Mouse (Mus musculus) small intestine, adult 2 months (tissue): ENCODE data around the gene Pde4d. TPM values are rescaled to one million over a fixed set of nuclear protein-coding genes. Genes with fewer than 3 reads are reported as not detected.

ENCODE experiments used
- H3K27ac ChIP-seq: fragments of 200-500 bp; 2 replicates; pipeline ENCODE4 v1.5.1; 2012; ENCODE audit warnings: low read depth, low read length, control low read depth, inconsistent platforms; ENCODE audit not compliant: insufficient read depth
- H3K27me3 ChIP-seq: fragments of 200-500 bp; 2 replicates; pipeline ENCODE4 v1.6.1; 2012; ENCODE audit warnings: mild to moderate bottlenecking, moderate library complexity, low read length, inconsistent platforms; ENCODE audit not compliant: control insufficient read depth, insufficient read depth
- H3K36me3 ChIP-seq: fragments of 200-500 bp; 2 replicates; pipeline ENCODE4 v1.6.1; 2012; ENCODE audit warnings: mild to moderate bottlenecking, low read length, control low read depth, inconsistent platforms; ENCODE audit not compliant: control insufficient read depth, insufficient read depth
- H3K4me1 ChIP-seq: fragments of 200-500 bp; 2 replicates; pipeline ENCODE4 v1.6.1; 2012; ENCODE audit warnings: low read length, inconsistent platforms, mixed read lengths; ENCODE audit not compliant: control insufficient read depth, insufficient read depth, insufficient read length
- H3K4me3 ChIP-seq: fragments of 200-500 bp; 2 replicates; pipeline ENCODE4 v1.5.1; 2012; ENCODE audit warnings: low read depth, mild to moderate bottlenecking, control low read depth, inconsistent platforms, low read length, moderate library complexity
- CTCF ChIP-seq: fragments of 200-500 bp; IDR thresholded peaks from 2 replicates; pipeline ENCODE4 v1.5.1; 2012; ENCODE audit warnings: low read depth, mild to moderate bottlenecking, control low read depth, inconsistent platforms, low read length, moderate library complexity, mixed read lengths; ENCODE audit not compliant: insufficient replicate concordance, insufficient read length; ENCODE audit errors: extremely low read depth
- POLR2A ChIP-seq: fragments of 200-500 bp; IDR thresholded peaks from 2 replicates; pipeline ENCODE4 v1.6.1; 2012; ENCODE audit warnings: low read depth, mild to moderate bottlenecking, control low read depth, inconsistent platforms, low read length, moderate library complexity
- WGBS: fragments of 180-500 bp; shearing (Covaris S2); methylation state at CpG from one replicate; pipeline ENCODE4 v1.1.7; 2018; 5-methylcytosine and 5-hydroxymethylcytosine counted together
- polyA plus RNA-seq: library from polyadenylated mRNA; depleted of rRNA; stranded (reverse); fragments of >200 nt; gene quantifications from 2 replicates; pipeline ENCODE4 v1.2.3, GENCODE M21; 2012

Gene Pde4d
- polyA plus RNA-seq, 1 experiment = 8.4 TPM

- Histone ChIP-seq H3K36me3 (no peaks in the 10 kb centered on the region), H3K4me1 (no peaks in the 10 kb centered on the region), H3K27me3 (no peaks in the 10 kb centered on the region), H3K27ac (no peak overlapping the region), H3K4me3 (no peak overlapping the region)
- WGBS = 71% methylated on average over 3 of the region's 3 CpGs
- TF ChIP-seq POLR2A (no peak), CTCF (no peak)
Measured at GRCm38 (mm10) chr13:109539371-109539770, 1089.6 kb downstream of the Pde4d start.

GRCm38 (mm10) chr13:109544646-109545045 is 1094.9 kb downstream of the Pde4d start:
- no peak overlapping the region for H3K4me3 ChIP-seq
- TF ChIP-seq POLR2A (no peak), CTCF (no peak)
- no peak overlapping the region for H3K27ac ChIP-seq
- H3K36me3 ChIP-seq = no peaks in the 10 kb centered on the region
- no peaks in the 10 kb centered on the region for H3K27me3 ChIP-seq
- peaks cover 4% of the 10 kb centered on the region for H3K4me1 ChIP-seq
- WGBS = 66% methylated on average over 4 of the region's 4 CpGs

- 25% methylated on average over 18 of the region's 18 CpGs for WGBS
- TF ChIP-seq POLR2A = no peak
- no peak for TF ChIP-seq CTCF
- Histone ChIP-seq H3K36me3 (no peaks in the 10 kb centered on the region), H3K27ac (peak overlapping the region; percentile 76), H3K27me3 (no peaks in the 10 kb centered on the region), H3K4me3 (peak overlapping the region; percentile 96), H3K4me1 (peaks cover 4% of the 10 kb centered on the region)
Measured at GRCm38 (mm10) chr13:109546337-109546736, 1096.6 kb downstream of the Pde4d start.

GRCm38 (mm10) chr13:109547006-109547587 is 1097.3 kb downstream of the Pde4d start:
- H3K36me3 ChIP-seq = no peaks in the 10 kb centered on the region
- peaks cover 4% of the 10 kb centered on the region for H3K4me1 ChIP-seq
- H3K4me3 ChIP-seq = no peak overlapping the region
- TF ChIP-seq POLR2A (no peak), CTCF (no peak)
- WGBS = 56% methylated on average over 10 of the region's 10 CpGs
- peak overlapping the region; percentile 11; the same call in 1 of the 2 replicates for H3K27ac ChIP-seq
- H3K27me3 ChIP-seq = no peaks in the 10 kb centered on the region

GRCm38 (mm10) chr13:109547700-109548099 is 1098.0 kb downstream of the Pde4d start:
- H3K36me3 ChIP-seq = no peaks in the 10 kb centered on the region
- H3K4me1 ChIP-seq = peaks cover 4% of the 10 kb centered on the region
- H3K27ac ChIP-seq = no peak overlapping the region
- TF ChIP-seq CTCF (peak; percentile 74; the same call in 1 of the 2 replicates), POLR2A (no peak)
- 10% methylated on average over 6 of the region's 6 CpGs for WGBS
- no peaks in the 10 kb centered on the region for H3K27me3 ChIP-seq
- H3K4me3 ChIP-seq = no peak overlapping the region

GRCm38 (mm10) chr13:109548263-109548662 is 1098.5 kb downstream of the Pde4d start:
- no peaks in the 10 kb centered on the region for H3K27me3 ChIP-seq
- peaks cover 4% of the 10 kb centered on the region for H3K4me1 ChIP-seq
- H3K4me3 ChIP-seq = no peak overlapping the region
- TF ChIP-seq POLR2A (no peak), CTCF (no peak)
- no peak overlapping the region for H3K27ac ChIP-seq
- 63% methylated on average over 5 of the region's 5 CpGs for WGBS
- no peaks in the 10 kb centered on the region for H3K36me3 ChIP-seq

GRCm38 (mm10) chr13:109548771-109549555 is 1099.2 kb downstream of the Pde4d start:
- WGBS = 85% methylated on average over 11 of the region's 11 CpGs
- Histone ChIP-seq H3K4me1 (peaks cover 4% of the 10 kb centered on the region), H3K27me3 (no peaks in the 10 kb centered on the region), H3K4me3 (no peak overlapping the region), H3K27ac (no peak overlapping the region), H3K36me3 (no peaks in the 10 kb centered on the region)
- no peak for TF ChIP-seq CTCF
- TF ChIP-seq POLR2A = no peak
